Mouse (Mus musculus) myocyte (in vitro differentiated cells): ENCODE measurements around the gene Hist1h2bl. TPM values are rescaled to one million over a fixed set of nuclear protein-coding genes. Genes with fewer than 3 reads are reported as not detected.
A peak's percentile ranks its signal among the peaks of the same experiment; 100 is the strongest.
"Not testable (repeated sequence)": the region's sequence is repeated elsewhere in the genome, so short reads cannot be mapped to it uniquely, and the experiment has no call there.

ENCODE experiments used
- H3K27me3 ChIP-seq: one replicate; pipeline ENCODE4 v1.6.1; 2011; ENCODE audit not compliant: control insufficient read depth, insufficient read depth, insufficient read length
- H3K36me3 ChIP-seq: one replicate; pipeline ENCODE4 v1.6.1; 2011; ENCODE audit not compliant: control insufficient read depth, insufficient read depth
- H3K4me2 ChIP-seq: one replicate; pipeline ENCODE4 v1.6.1; 2011; ENCODE audit warnings: low read depth, control low read depth
- H3K4me3 ChIP-seq: one replicate; pipeline ENCODE4 v1.5.1; 2011; ENCODE audit warnings: mild to moderate bottlenecking, control low read depth, moderate library complexity
- H3K79me2 ChIP-seq: one replicate; pipeline ENCODE4 v1.6.1; 2011; ENCODE audit not compliant: control insufficient read depth, insufficient read depth
- H3ac ChIP-seq: one replicate; pipeline ENCODE4 v1.6.1; 2011; ENCODE audit not compliant: control insufficient read depth, insufficient read length
- CEBPB ChIP-seq: IDR thresholded peaks from 2 replicates; pipeline ENCODE4 v1.6.1; 2011; ENCODE audit warnings: mild to moderate bottlenecking, moderate library complexity; ENCODE audit not compliant: poor library complexity, insufficient read depth, severe bottlenecking
- E2F4 ChIP-seq: IDR thresholded peaks from one replicate; pipeline ENCODE4 v1.6.1; 2011; ENCODE audit warnings: mild to moderate bottlenecking, control low read depth, moderate library complexity; ENCODE audit not compliant: insufficient read depth
- MAX ChIP-seq: IDR thresholded peaks from one replicate; pipeline ENCODE4 v1.6.1; 2011; ENCODE audit warnings: low read depth, mild to moderate bottlenecking, control low read depth
- MYOD1 ChIP-seq, 3 experiments: IDR thresholded peaks; one replicate each; pipeline ENCODE4 v1.6.1; 2011; ENCODE audit warnings: control low read depth in 2 of 3, low read depth in 2 of 3, mild to moderate bottlenecking in 2 of 3, moderate library complexity in 1 of 3; ENCODE audit not compliant: insufficient read length in 2 of 3, control insufficient read depth in 1 of 3
- MYOG ChIP-seq, 3 experiments: IDR thresholded peaks; one replicate each; pipeline ENCODE4 v1.6.1; 2011; ENCODE audit warnings: control low read depth in 2 of 3, low read depth in 2 of 3, mild to moderate bottlenecking in 2 of 3; ENCODE audit not compliant: insufficient read length in 2 of 3, control insufficient read depth in 1 of 3, insufficient read depth in 1 of 3
- POLR2A ChIP-seq: IDR thresholded peaks from one replicate; pipeline ENCODE4 v1.6.1; 2011; ENCODE audit warnings: low read depth, mild to moderate bottlenecking, control low read depth, moderate library complexity; ENCODE audit not compliant: insufficient read length
- POLR2AphosphoS2 ChIP-seq: IDR thresholded peaks from one replicate; pipeline ENCODE4 v1.6.1; 2011; ENCODE audit warnings: low read depth, control low read depth; ENCODE audit not compliant: insufficient read length
- REST ChIP-seq: IDR thresholded peaks from one replicate; pipeline ENCODE4 v1.6.1; 2011; ENCODE audit warnings: mild to moderate bottlenecking, control low read depth, moderate library complexity; ENCODE audit not compliant: insufficient read depth, insufficient read length
- SRF ChIP-seq: IDR thresholded peaks from one replicate; pipeline ENCODE4 v1.6.1; 2011; ENCODE audit warnings: low read depth; ENCODE audit not compliant: control insufficient read depth, insufficient read length
- TCF12 ChIP-seq: IDR thresholded peaks from one replicate; pipeline ENCODE4 v1.6.1; 2011; ENCODE audit warnings: mild to moderate bottlenecking, control low read depth; ENCODE audit not compliant: poor library complexity, insufficient read depth, severe bottlenecking
- TCF3 ChIP-seq: IDR thresholded peaks from one replicate; pipeline ENCODE4 v1.6.1; 2011; ENCODE audit warnings: low read depth, control low read depth; ENCODE audit not compliant: insufficient read length
- USF1 ChIP-seq: IDR thresholded peaks from one replicate; pipeline ENCODE4 v1.6.1; 2011; ENCODE audit warnings: low read depth, mild to moderate bottlenecking, control low read depth, moderate library complexity
- polyA plus RNA-seq: library from polyadenylated mRNA; unstranded; fragments of >200 nt; fragmentation: generic; extraction: Trizol; gene quantifications from one replicate; pipeline ENCODE4 v1.2.1, GENCODE M21; 2012; ENCODE audit warnings: missing spikeins

Gene Hist1h2bl
- polyA plus RNA-seq, 1 experiment, result 2.7 TPM

- H3K36me3 ChIP-seq, H3K79me2 ChIP-seq, H3K27me3 ChIP-seq: not testable (repeated sequence)
- Histone ChIP-seq H3K4me3 (peak within 1 kb of the TSS; percentile 37), H3ac (peak within 1 kb of the TSS; percentile 47), H3K4me2 (peak within 1 kb of the TSS; percentile 97)
- TF ChIP-seq POLR2AphosphoS2, result peak; percentile 96
- peak; percentile 42 for TF ChIP-seq E2F4
- TF ChIP-seq POLR2A, result peak; percentile 84
Measured at GRCm38 (mm10) chr13:21734906-21735767, 19.2 kb upstream of the Hist1h2bl start, which contains the start of gene Hist1h4j. TSS of gene Hist1h4j (plus strand) at chr13:21735064.

DNA sequence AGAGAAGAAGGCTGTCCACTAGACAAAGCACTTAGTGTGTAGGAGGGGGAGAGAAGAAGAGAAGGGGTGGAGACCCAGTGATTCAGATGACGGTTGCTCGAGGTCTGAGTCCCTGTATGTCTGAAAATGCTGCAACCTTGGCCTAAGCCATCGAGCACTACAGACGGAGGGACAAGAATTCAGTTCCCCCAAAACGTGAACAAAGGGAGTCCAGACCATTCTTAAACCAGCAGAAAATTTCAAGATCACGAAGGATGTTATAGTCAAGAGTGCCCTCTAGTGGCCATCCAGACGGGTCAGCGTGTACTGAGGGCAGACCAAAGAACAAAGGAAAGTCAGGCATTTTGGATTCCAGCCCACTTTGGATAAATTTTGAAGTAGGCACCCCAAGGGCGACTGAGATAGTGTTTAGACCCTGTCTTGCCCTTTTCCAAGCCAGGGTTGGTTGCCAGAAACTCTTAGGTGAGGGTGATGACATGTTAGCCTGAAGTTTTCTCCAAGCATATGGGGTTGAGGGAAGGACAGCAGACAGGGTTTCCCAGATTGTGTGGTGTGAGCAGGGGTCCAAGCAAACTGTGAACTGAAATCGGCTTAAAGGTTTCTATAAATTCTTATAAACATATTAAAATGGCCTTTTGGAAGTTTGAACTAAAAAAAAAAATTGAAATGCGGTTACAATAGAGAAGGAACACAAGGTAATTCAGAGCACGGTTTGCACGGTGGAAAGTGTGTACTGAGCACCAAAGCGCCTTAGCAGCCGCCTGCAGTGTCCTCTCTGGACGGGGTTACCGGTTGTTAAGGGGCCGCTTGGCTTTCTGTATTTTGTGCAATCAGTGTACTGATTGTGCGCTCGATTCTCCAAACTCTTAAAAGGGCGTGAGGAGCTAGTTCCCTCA, 18.3 kb upstream of the Hist1h2bl start:
- no peaks in the 10 kb centered on the region for H3K36me3 ChIP-seq
- peak overlapping the region; percentile 47 for H3ac ChIP-seq
- no peak for TF ChIP-seq MYOD1 (IDR thresholded peaks at IDR 0.05; ENCODE audit: control insufficient read depth in 1 of 3, insufficient read length in 2 of 3, low read depth in 2 of 3)
- TF ChIP-seq SRF, result no peak
- TF ChIP-seq CEBPB, result no peak
- no peak for TF ChIP-seq MYOG (IDR thresholded peaks at IDR 0.05; ENCODE audit: control insufficient read depth in 1 of 3, insufficient read depth in 1 of 3, insufficient read length in 2 of 3, low read depth in 2 of 3)
- TF ChIP-seq E2F4, result no peak
- TF ChIP-seq USF1, result no peak
- no peak for TF ChIP-seq TCF12
- TF ChIP-seq POLR2AphosphoS2, result no peak
- TF ChIP-seq REST, result no peak
- TF ChIP-seq POLR2A, result no peak
- TF ChIP-seq TCF3, result no peak
- TF ChIP-seq MAX, result no peak
- H3K4me3 ChIP-seq, result peak overlapping the region; percentile 37
- no peaks in the 10 kb centered on the region for H3K79me2 ChIP-seq
- peak overlapping the region; percentile 97 for H3K4me2 ChIP-seq
- H3K27me3 ChIP-seq, result no peaks in the 10 kb centered on the region

DNA sequence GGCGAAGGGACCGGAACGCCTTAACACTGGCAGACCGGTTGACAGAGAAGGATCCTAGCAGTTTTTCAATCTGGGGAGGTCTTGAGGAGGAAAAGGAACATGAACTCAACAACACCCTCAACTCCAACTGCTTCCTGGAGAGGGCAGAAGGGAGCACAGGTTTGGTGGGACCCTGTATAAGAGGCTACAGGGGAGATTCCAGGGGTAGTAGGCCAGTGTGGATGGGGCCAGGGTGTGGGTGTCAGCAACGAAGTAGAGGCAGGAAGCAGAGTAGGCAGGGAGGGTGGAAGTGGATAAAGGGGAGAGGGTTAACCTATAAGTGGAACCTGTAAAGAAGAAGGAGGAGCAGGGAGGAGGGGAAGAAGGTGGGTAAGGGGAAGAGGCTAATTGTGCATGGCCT, 17.5 kb upstream of the Hist1h2bl start:
- Histone ChIP-seq H3K27me3 (no peaks in the 10 kb centered on the region), H3K4me3 (no peak overlapping the region), H3K79me2 (no peaks in the 10 kb centered on the region), H3K4me2 (no peak overlapping the region), H3ac (no peak overlapping the region), H3K36me3 (no peaks in the 10 kb centered on the region)
- TF ChIP-seq POLR2A, result no peak
- no peak for TF ChIP-seq REST

DNA sequence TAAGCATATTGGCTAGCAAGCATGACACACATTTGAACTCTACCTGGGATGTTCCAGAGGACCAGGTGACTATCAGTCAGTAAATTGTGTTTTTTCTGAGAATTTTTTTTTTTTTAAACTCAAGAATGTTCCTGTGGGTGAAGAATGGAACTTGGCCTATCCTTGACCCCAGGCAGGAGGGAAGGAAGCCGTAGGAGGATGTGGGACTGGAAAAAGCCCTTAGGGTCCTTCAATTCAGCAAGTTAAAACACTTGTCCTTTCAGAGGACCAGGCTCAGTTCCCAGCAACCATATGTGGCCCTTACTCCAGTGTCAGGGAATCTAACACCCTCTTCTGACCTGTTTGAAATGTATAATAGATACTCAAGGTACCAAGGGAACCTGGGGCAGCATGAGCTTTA, 13.6 kb upstream of the Hist1h2bl start:
- Histone ChIP-seq H3K27me3 (no peaks in the 10 kb centered on the region), H3K4me3 (no peak overlapping the region), H3ac (no peak overlapping the region), H3K4me2 (no peak overlapping the region), H3K79me2 (no peaks in the 10 kb centered on the region), H3K36me3 (no peaks in the 10 kb centered on the region)
- TF ChIP-seq MYOD1 (IDR thresholded peaks at IDR 0.05; ENCODE audit: control insufficient read depth in 1 of 3, insufficient read length in 2 of 3, low read depth in 2 of 3) (no peak), MAX (no peak), E2F4 (no peak), USF1 (no peak), CEBPB (no peak), TCF3 (no peak), MYOG (IDR thresholded peaks at IDR 0.05; ENCODE audit: control insufficient read depth in 1 of 3, insufficient read depth in 1 of 3, insufficient read length in 2 of 3, low read depth in 2 of 3) (no peak), POLR2AphosphoS2 (no peak), TCF12 (no peak), POLR2A (no peak), SRF (no peak), REST (no peak)
